Mouse (Mus musculus): Measurements from ENCODE around the gene Gm49450. TPM values are rescaled to one million over a fixed set of nuclear protein-coding genes. Genes with fewer than 3 reads are reported as not detected.
"Not testable (repeated sequence)": the region's sequence is repeated elsewhere in the genome, so short reads cannot be mapped to it uniquely, and the experiment has no call there.

Gm49450 gene
- polyA plus RNA-seq, 1 experiment from 2014 or later, result not detected

DNA sequence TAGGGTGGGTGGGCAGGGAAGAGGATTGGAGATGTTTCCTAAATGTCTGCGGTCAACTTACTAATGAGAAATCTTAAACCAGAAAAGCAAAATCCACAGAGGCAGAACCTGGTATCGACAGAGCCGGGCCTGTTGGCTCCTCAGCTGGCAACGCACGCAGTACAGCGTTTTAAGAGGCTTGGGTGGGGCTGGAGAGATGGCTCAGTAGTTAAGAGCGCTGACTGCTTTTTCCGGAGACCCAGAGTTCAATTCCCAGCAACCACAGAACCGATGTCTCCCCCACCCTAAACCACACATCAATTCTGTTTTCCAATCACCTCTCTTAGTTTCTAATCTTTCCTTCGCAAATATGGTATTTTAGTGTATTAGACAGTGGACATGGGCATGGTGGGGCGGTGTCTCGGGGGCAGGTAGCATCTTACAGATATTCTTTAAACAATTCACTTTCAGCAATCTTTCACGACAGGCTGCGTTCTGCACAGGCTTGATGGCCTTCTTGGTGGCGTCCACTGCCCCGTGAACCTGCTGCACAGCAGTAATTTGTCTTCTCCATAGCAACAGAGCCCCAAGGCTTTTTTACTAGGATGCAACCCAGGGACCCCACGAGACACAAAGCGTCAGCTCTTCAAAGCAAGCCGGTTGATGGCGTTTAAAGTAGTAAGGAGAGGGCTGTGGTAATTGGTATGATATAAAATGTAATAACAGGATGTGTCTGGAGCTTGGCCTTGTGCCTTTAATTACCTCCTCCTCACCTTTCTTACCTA, 25.2 kb upstream of the Gm49450 start:
- no peak overlapping the region for H3K4me2 ChIP-seq (ENCODE audit: low read depth, severe bottlenecking)
- no peaks in the 10 kb centered on the region for H3K27me3 ChIP-seq (ENCODE audit: control insufficient read depth, insufficient read depth, low read length)
- H3K4me3 ChIP-seq (ENCODE audit: low read depth, low read length), result no peak overlapping the region
- H3K27ac ChIP-seq (replicated peaks; ENCODE audit: low read depth, low read length), result no peak overlapping the region
- DNase-seq (ENCODE audit: low spot score) (no peak), ATAC-seq (ENCODE audit: insufficient number of reproducible peaks, low FRiP score, low TSS enrichment, low read depth) (no peak)
- 49% methylated on average over 20 of the region's 20 CpGs for WGBS
- H3K9ac ChIP-seq (ENCODE audit: low read length), result no peak overlapping the region
- no peaks in the 10 kb centered on the region for H3K36me3 ChIP-seq (ENCODE audit: control insufficient read depth, insufficient read depth, low read length)
- 0 out of 2 replicates have a peak, but pooled peaks cover 5% of the 10 kb centered on the region for H3K4me1 ChIP-seq (ENCODE audit: control insufficient read depth, insufficient read depth, low read length)
- H3K9me3 ChIP-seq (ENCODE audit: control insufficient read depth, low read length), result no peaks in the 10 kb centered on the region

DNA sequence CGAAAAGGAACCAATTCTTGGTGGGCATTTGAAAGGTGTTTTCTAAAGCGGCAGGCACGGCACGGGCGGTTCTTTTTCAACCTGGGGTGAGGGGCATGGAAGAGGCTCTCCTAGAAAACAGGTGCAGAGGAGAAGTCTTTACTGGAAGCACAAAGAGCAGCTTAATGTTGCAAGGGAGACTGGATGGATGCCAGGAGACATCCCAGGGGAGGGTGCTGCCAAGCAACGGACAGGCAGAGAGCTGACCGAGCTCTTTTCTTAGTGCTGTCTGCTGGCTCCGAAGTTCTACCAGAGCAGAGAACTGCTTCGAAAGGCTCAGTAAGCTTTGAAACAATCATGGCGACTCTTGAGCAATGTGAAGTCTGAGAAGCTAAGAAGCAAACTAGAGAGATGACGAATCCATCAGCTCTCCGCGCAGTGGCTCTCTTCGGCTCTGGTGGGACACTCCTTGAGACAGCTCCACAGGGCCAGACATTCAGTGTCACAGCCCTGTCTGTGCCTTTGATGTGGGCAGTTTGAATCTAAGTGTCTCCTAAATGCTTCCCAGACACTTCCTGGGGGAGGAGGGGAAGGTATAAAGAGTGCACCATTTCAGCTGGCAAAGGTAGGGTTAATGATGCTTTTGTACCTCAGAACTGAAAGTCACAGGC, 24.5 kb upstream of the Gm49450 start:
- H3K4me3 ChIP-seq (ENCODE audit: low read depth, low read length), result no peak overlapping the region
- H3K27ac ChIP-seq (replicated peaks; ENCODE audit: low read depth, low read length), result no peak overlapping the region; the same call in 1 of the 2 replicates
- 0 out of 2 replicates have a peak, but pooled peaks cover 5% of the 10 kb centered on the region for H3K4me1 ChIP-seq (ENCODE audit: control insufficient read depth, insufficient read depth, low read length)
- no peaks in the 10 kb centered on the region for H3K9me3 ChIP-seq (ENCODE audit: control insufficient read depth, low read length)
- H3K4me2 ChIP-seq (ENCODE audit: low read depth, severe bottlenecking), result no peak overlapping the region
- no peak overlapping the region for H3K9ac ChIP-seq (ENCODE audit: low read length)
- H3K36me3 ChIP-seq (ENCODE audit: control insufficient read depth, insufficient read depth, low read length), result no peaks in the 10 kb centered on the region
- no peak for DNase-seq (ENCODE audit: low spot score)
- WGBS, result 66% methylated on average over 14 of the region's 14 CpGs
- H3K27me3 ChIP-seq (ENCODE audit: control insufficient read depth, insufficient read depth, low read length), result no peaks in the 10 kb centered on the region
- no peak for ATAC-seq (ENCODE audit: insufficient number of reproducible peaks, low FRiP score, low TSS enrichment, low read depth)

GRCm38 (mm10) chr15:98976763-98977758, 23.7 kb upstream of the Gm49450 start:
- H3K9ac ChIP-seq (ENCODE audit: low read length), result no peak overlapping the region
- no peak overlapping the region for H3K4me2 ChIP-seq (ENCODE audit: low read depth, severe bottlenecking)
- H3K27ac ChIP-seq (replicated peaks; ENCODE audit: low read depth, low read length), result no peak overlapping the region; the same call in 1 of the 2 replicates
- H3K4me1 ChIP-seq (ENCODE audit: control insufficient read depth, insufficient read depth, low read length), result 0 out of 2 replicates have a peak, but pooled peaks cover 5% of the 10 kb centered on the region
- no peak overlapping the region for H3K4me3 ChIP-seq (ENCODE audit: low read depth, low read length)
- 74% methylated on average over 21 of the region's 21 CpGs for WGBS
- H3K9me3 ChIP-seq (ENCODE audit: control insufficient read depth, low read length), result no peaks in the 10 kb centered on the region
- H3K36me3 ChIP-seq (ENCODE audit: control insufficient read depth, insufficient read depth, low read length), result no peaks in the 10 kb centered on the region
- ATAC-seq (ENCODE audit: insufficient number of reproducible peaks, low FRiP score, low TSS enrichment, low read depth) (no peak), DNase-seq (ENCODE audit: low spot score) (no peak)
- no peaks in the 10 kb centered on the region for H3K27me3 ChIP-seq (ENCODE audit: control insufficient read depth, insufficient read depth, low read length)

GRCm38 (mm10) chr15:98973015-98973614, 19.8 kb upstream of the Gm49450 start:
- H3K9me3 ChIP-seq (ENCODE audit: control insufficient read depth, low read length), result no peaks in the 10 kb centered on the region
- no peak overlapping the region for H3K27ac ChIP-seq (replicated peaks; ENCODE audit: low read depth, low read length)
- ATAC-seq (ENCODE audit: insufficient number of reproducible peaks, low FRiP score, low TSS enrichment, low read depth) (no peak), DNase-seq (ENCODE audit: low spot score) (no peak)
- WGBS, result 89% methylated on average over 9 of the region's 9 CpGs
- 0 out of 2 replicates have a peak, but pooled peaks cover 8% of the 10 kb centered on the region for H3K4me1 ChIP-seq (ENCODE audit: control insufficient read depth, insufficient read depth, low read length)
- no peaks in the 10 kb centered on the region for H3K36me3 ChIP-seq (ENCODE audit: control insufficient read depth, insufficient read depth, low read length)
- no peak overlapping the region for H3K9ac ChIP-seq (ENCODE audit: low read length)
- no peaks in the 10 kb centered on the region for H3K27me3 ChIP-seq (ENCODE audit: control insufficient read depth, insufficient read depth, low read length)
- H3K4me3 ChIP-seq (ENCODE audit: low read depth, low read length), result no peak overlapping the region
- H3K4me2 ChIP-seq (ENCODE audit: low read depth, severe bottlenecking), result no peak overlapping the region

GRCm38 (mm10) chr15:98971576-98972320, 18.4 kb upstream of the Gm49450 start:
- H3K4me3 ChIP-seq (ENCODE audit: low read depth, low read length); H3K9ac ChIP-seq (ENCODE audit: low read length); H3K4me2 ChIP-seq (ENCODE audit: low read depth, severe bottlenecking); H3K36me3 ChIP-seq (ENCODE audit: control insufficient read depth, insufficient read depth, low read length); H3K9me3 ChIP-seq (ENCODE audit: control insufficient read depth, low read length); H3K4me1 ChIP-seq (ENCODE audit: control insufficient read depth, insufficient read depth, low read length); H3K27ac ChIP-seq (replicated peaks; ENCODE audit: low read depth, low read length); ATAC-seq (ENCODE audit: insufficient number of reproducible peaks, low FRiP score, low TSS enrichment, low read depth); H3K27me3 ChIP-seq (ENCODE audit: control insufficient read depth, insufficient read depth, low read length); DNase-seq (ENCODE audit: low spot score): not testable (repeated sequence)
- WGBS, result 83% methylated on average over 15 of the region's 15 CpGs

DNA sequence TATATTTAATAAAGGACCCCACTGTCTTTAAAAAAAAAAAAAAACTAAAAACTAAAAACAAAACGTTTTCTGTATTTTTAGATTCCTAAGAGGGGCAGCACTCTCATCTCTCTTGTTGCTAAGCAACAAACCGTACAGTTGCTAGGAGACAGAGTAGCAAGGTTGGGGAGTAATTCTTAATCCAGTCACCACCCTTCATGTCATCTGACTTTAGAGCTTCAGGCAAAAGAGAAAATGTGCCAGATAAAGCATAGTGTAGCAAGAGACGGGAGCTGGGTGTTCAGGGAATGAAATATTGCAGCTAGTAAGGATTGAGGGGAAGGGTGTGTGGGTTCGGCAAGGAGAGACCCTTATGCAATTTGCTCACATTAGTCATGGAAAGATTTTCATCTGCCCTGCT, 17.8 kb upstream of the Gm49450 start:
- Histone ChIP-seq H3K36me3 (ENCODE audit: control insufficient read depth, insufficient read depth, low read length) (no peaks in the 10 kb centered on the region), H3K4me1 (ENCODE audit: control insufficient read depth, insufficient read depth, low read length) (0 out of 2 replicates have a peak, but pooled peaks cover 5% of the 10 kb centered on the region), H3K27me3 (ENCODE audit: control insufficient read depth, insufficient read depth, low read length) (no peaks in the 10 kb centered on the region), H3K9me3 (ENCODE audit: control insufficient read depth, low read length) (no peaks in the 10 kb centered on the region), H3K4me2 (ENCODE audit: low read depth, severe bottlenecking) (no peak overlapping the region), H3K9ac (ENCODE audit: low read length) (no peak overlapping the region), H3K4me3 (ENCODE audit: low read depth, low read length) (no peak overlapping the region), H3K27ac (replicated peaks; ENCODE audit: low read depth, low read length) (no peak overlapping the region)
- ATAC-seq (ENCODE audit: insufficient number of reproducible peaks, low FRiP score, low TSS enrichment, low read depth) (no peak), DNase-seq (ENCODE audit: low spot score) (no peak)
- 59% methylated on average over 4 of the region's 4 CpGs for WGBS

DNA sequence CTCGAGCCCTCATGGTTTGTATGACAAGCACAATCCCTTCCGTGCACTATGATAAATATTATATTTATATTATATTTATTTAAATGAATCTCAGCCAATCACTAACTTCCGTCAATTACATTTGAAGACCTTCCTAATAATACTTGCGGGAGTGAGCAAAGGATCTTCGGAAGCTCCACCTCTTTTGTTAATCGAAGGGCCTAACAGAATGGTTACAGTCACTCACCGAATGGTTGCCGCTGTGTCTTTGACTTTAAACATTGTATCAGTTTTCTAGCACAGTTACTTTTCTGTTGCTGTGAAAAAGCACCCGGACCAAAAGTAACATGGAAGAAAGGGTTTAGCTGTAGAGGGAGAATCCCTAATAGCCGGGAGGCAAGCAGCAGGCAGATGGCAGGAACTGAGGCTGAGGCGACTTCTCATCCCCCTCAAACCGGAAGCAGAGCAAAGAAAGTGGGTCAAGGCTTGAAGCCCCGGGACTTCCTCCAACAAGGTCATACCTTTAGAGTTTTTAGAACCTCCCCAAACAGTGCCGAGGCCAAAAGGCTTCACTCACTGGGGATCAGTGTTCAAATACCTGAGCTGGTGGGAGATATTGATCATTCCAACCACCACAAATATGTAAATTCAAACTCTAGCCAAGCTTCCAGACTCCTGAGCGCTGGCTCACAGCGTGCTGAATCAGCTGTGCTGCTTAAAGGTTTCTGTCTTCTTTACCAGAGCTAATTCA, 16.2 kb upstream of the Gm49450 start:
- H3K4me3 ChIP-seq (ENCODE audit: low read depth, low read length), result no peak overlapping the region
- H3K4me2 ChIP-seq (ENCODE audit: low read depth, severe bottlenecking), result no peak overlapping the region
- DNase-seq (ENCODE audit: low spot score) (no peak), ATAC-seq (ENCODE audit: insufficient number of reproducible peaks, low FRiP score, low TSS enrichment, low read depth) (no peak)
- no peaks in the 10 kb centered on the region for H3K9me3 ChIP-seq (ENCODE audit: control insufficient read depth, low read length)
- no peak overlapping the region for H3K9ac ChIP-seq (ENCODE audit: low read length)
- 0 out of 2 replicates have a peak, but pooled peaks cover 5% of the 10 kb centered on the region for H3K4me1 ChIP-seq (ENCODE audit: control insufficient read depth, insufficient read depth, low read length)
- WGBS, result 26% methylated on average over 16 of the region's 16 CpGs
- H3K27ac ChIP-seq (replicated peaks; ENCODE audit: low read depth, low read length), result no peak overlapping the region
- H3K36me3 ChIP-seq (ENCODE audit: control insufficient read depth, insufficient read depth, low read length), result no peaks in the 10 kb centered on the region
- no peaks in the 10 kb centered on the region for H3K27me3 ChIP-seq (ENCODE audit: control insufficient read depth, insufficient read depth, low read length)

Data from limb, embryonic 11.5 days (tissue).